Mouse (Mus musculus): ENCODE results near the gene Dnal1. TPM values are rescaled to one million over a fixed set of nuclear protein-coding genes. Genes with fewer than 3 reads are reported as not detected.

Dnal1 gene
- polyA plus RNA-seq, 1 experiment = 13.3 TPM

GRCm38 (mm10) chr12:84175659-84176061 is 61.5 kb downstream of the Dnal1 start:
- H3K9me3 ChIP-seq (replicated peaks; ENCODE audit: control insufficient read depth, insufficient read depth, low read length, poor library complexity, severe bottlenecking) = no peaks in the 10 kb centered on the region
- H3K36me3 ChIP-seq (ENCODE audit: control insufficient read depth, insufficient read depth, low read length, poor library complexity, severe bottlenecking) = 0 out of 2 replicates have a peak, but pooled peaks cover 7% of the 10 kb centered on the region
- H3K27me3 ChIP-seq (ENCODE audit: control insufficient read depth, insufficient read depth, low read length, poor library complexity, severe bottlenecking) = no peaks in the 10 kb centered on the region
- TF ChIP-seq EP300 (IDR thresholded peaks at IDR 0.05; ENCODE audit: insufficient read depth, low read depth, low read length) (0 out of 2 replicates have a peak, but pooled peaks have one; percentile 9), CTCF (IDR thresholded peaks at IDR 0.05; ENCODE audit: low read depth, low read length) (no peak)
- peak overlapping the region; percentile 27 for H3K9ac ChIP-seq (ENCODE audit: low read depth, poor library complexity, severe bottlenecking)
- peaks cover 6% of the 10 kb centered on the region for H3K4me1 ChIP-seq (ENCODE audit: control insufficient read depth, insufficient read depth, low read length)
- peak overlapping the region; percentile 80 for H3K27ac ChIP-seq (ENCODE audit: insufficient read depth, low read length)
- peak overlapping the region; percentile 54 for H3K4me3 ChIP-seq (ENCODE audit: low read depth, low read length)

- TF ChIP-seq EP300 (IDR thresholded peaks at IDR 0.05; ENCODE audit: insufficient read depth, low read depth, low read length) = no peak
- no peak for TF ChIP-seq CTCF (IDR thresholded peaks at IDR 0.05; ENCODE audit: low read depth, low read length)
- no peak for TF ChIP-seq POLR2A (IDR thresholded peaks at IDR 0.05; ENCODE audit: insufficient read depth, low read length)
Measured at GRCm38 (mm10) chr12:84176126-84176769, 62.1 kb downstream of the Dnal1 start.

GRCm38 (mm10) chr12:84176886-84177765 is 63.0 kb downstream of the Dnal1 start:
- Histone ChIP-seq H3K36me3 (ENCODE audit: control insufficient read depth, insufficient read depth, low read length, poor library complexity, severe bottlenecking) (no peaks in the 10 kb centered on the region), H3K4me3 (ENCODE audit: low read depth, low read length) (no peak overlapping the region), H3K27me3 (ENCODE audit: control insufficient read depth, insufficient read depth, low read length, poor library complexity, severe bottlenecking) (no peaks in the 10 kb centered on the region), H3K9ac (ENCODE audit: low read depth, poor library complexity, severe bottlenecking) (0 out of 2 replicates have a peak overlapping the region, but pooled peaks have one; percentile 27), H3K27ac (ENCODE audit: insufficient read depth, low read length) (peak overlapping the region; percentile 80), H3K9me3 (replicated peaks; ENCODE audit: control insufficient read depth, insufficient read depth, low read length, poor library complexity, severe bottlenecking) (no peaks in the 10 kb centered on the region), H3K4me1 (ENCODE audit: control insufficient read depth, insufficient read depth, low read length) (peaks cover 6% of the 10 kb centered on the region)
- TF ChIP-seq CTCF (IDR thresholded peaks at IDR 0.05; ENCODE audit: low read depth, low read length) (no peak), EP300 (IDR thresholded peaks at IDR 0.05; ENCODE audit: insufficient read depth, low read depth, low read length) (no peak), POLR2A (IDR thresholded peaks at IDR 0.05; ENCODE audit: insufficient read depth, low read length) (no peak)

More at GRCm38 (mm10) chr12:84176126-84176769, 62.1 kb downstream of the Dnal1 start:
- Histone ChIP-seq H3K9me3 (replicated peaks; ENCODE audit: control insufficient read depth, insufficient read depth, low read length, poor library complexity, severe bottlenecking) (no peaks in the 10 kb centered on the region), H3K4me1 (ENCODE audit: control insufficient read depth, insufficient read depth, low read length) (peaks cover 6% of the 10 kb centered on the region), H3K9ac (ENCODE audit: low read depth, poor library complexity, severe bottlenecking) (peak overlapping the region; percentile 27), H3K27ac (ENCODE audit: insufficient read depth, low read length) (peak overlapping the region; percentile 80), H3K27me3 (ENCODE audit: control insufficient read depth, insufficient read depth, low read length, poor library complexity, severe bottlenecking) (no peaks in the 10 kb centered on the region), H3K36me3 (ENCODE audit: control insufficient read depth, insufficient read depth, low read length, poor library complexity, severe bottlenecking) (0 out of 2 replicates have a peak, but pooled peaks cover 3% of the 10 kb centered on the region), H3K4me3 (ENCODE audit: low read depth, low read length) (peak overlapping the region; percentile 54)

GRCm38 (mm10) chr12:84178052-84178451 is 63.9 kb downstream of the Dnal1 start:
- no peak overlapping the region for H3K27ac ChIP-seq (ENCODE audit: insufficient read depth, low read length)
- H3K9ac ChIP-seq (ENCODE audit: low read depth, poor library complexity, severe bottlenecking) = no peak overlapping the region
- H3K9me3 ChIP-seq (replicated peaks; ENCODE audit: control insufficient read depth, insufficient read depth, low read length, poor library complexity, severe bottlenecking) = no peaks in the 10 kb centered on the region
- H3K36me3 ChIP-seq (ENCODE audit: control insufficient read depth, insufficient read depth, low read length, poor library complexity, severe bottlenecking) = no peaks in the 10 kb centered on the region
- peaks cover 6% of the 10 kb centered on the region for H3K4me1 ChIP-seq (ENCODE audit: control insufficient read depth, insufficient read depth, low read length)
- H3K4me3 ChIP-seq (ENCODE audit: low read depth, low read length) = no peak overlapping the region
- no peaks in the 10 kb centered on the region for H3K27me3 ChIP-seq (ENCODE audit: control insufficient read depth, insufficient read depth, low read length, poor library complexity, severe bottlenecking)
- TF ChIP-seq CTCF (IDR thresholded peaks at IDR 0.05; ENCODE audit: low read depth, low read length) (no peak), POLR2A (IDR thresholded peaks at IDR 0.05; ENCODE audit: insufficient read depth, low read length) (no peak), EP300 (IDR thresholded peaks at IDR 0.05; ENCODE audit: insufficient read depth, low read depth, low read length) (no peak)

- no peaks in the 10 kb centered on the region for H3K36me3 ChIP-seq (ENCODE audit: control insufficient read depth, insufficient read depth, low read length, poor library complexity, severe bottlenecking)
Measured at GRCm38 (mm10) chr12:84178652-84179445, 64.7 kb downstream of the Dnal1 start.

More at GRCm38 (mm10) chr12:84178652-84179445, 64.7 kb downstream of the Dnal1 start:
- Histone ChIP-seq H3K9me3 (replicated peaks; ENCODE audit: control insufficient read depth, insufficient read depth, low read length, poor library complexity, severe bottlenecking) (no peaks in the 10 kb centered on the region), H3K4me1 (ENCODE audit: control insufficient read depth, insufficient read depth, low read length) (peaks cover 6% of the 10 kb centered on the region), H3K27me3 (ENCODE audit: control insufficient read depth, insufficient read depth, low read length, poor library complexity, severe bottlenecking) (no peaks in the 10 kb centered on the region), H3K4me3 (ENCODE audit: low read depth, low read length) (no peak overlapping the region), H3K27ac (ENCODE audit: insufficient read depth, low read length) (no peak overlapping the region), H3K9ac (ENCODE audit: low read depth, poor library complexity, severe bottlenecking) (no peak overlapping the region)
- TF ChIP-seq POLR2A (IDR thresholded peaks at IDR 0.05; ENCODE audit: insufficient read depth, low read length) = no peak
- no peak for TF ChIP-seq EP300 (IDR thresholded peaks at IDR 0.05; ENCODE audit: insufficient read depth, low read depth, low read length)

Data from ES-Bruce4 (cell line).